Mouse (Mus musculus) embryonic fibroblast, embryonic 13.5 days (primary cell): ENCODE measurements at regions not wholly inside any gene's neighbourhood (a gene's known extent, or its start where the extent isn't known, plus 50 kb on each side); places are given as distances from the start of the nearest gene placed in this dataset.

Experiments used
- CTCF ChIP-seq: IDR thresholded peaks from 2 replicates; pipeline ENCODE4 v1.5.1; 2011; ENCODE audit warnings: mild to moderate bottlenecking, control low read depth, low read length, moderate library complexity, borderline replicate concordance; ENCODE audit not compliant: insufficient read depth
- POLR2A ChIP-seq: IDR thresholded peaks from 2 replicates; pipeline ENCODE4 v1.6.1; 2011; ENCODE audit warnings: low read depth, mild to moderate bottlenecking, control low read depth, low read length, moderate library complexity

DNA sequence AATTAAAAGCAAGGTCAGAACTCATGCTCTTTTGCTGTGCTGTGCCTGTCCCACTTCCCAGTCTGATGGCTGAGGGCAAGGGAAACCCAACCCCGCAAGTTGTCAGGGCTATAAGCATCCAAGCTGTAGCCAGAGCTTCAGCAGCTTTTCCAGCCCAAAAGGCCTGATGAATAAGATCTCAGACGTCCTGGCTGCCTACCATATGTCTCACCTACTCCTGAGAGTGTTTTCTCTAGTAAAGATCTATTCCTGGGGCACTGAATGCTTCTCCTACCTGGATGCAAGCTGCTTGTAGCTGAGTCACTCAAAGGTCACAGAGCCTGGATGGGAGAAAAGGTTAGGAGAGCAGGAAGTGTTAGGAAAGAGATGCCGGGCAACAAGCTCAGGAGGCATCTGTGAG lies 92.4 kb upstream of the Glrp1 start:
- TF ChIP-seq POLR2A (no peak), CTCF (no peak)
